Mouse (Mus musculus): Measurements from ENCODE around the gene Naif1. TPM values are rescaled to one million over a fixed set of nuclear protein-coding genes. Genes with fewer than 3 reads are reported as not detected.

Naif1 gene
- polyA plus RNA-seq, 1 experiment = 3.2 TPM

DNA sequence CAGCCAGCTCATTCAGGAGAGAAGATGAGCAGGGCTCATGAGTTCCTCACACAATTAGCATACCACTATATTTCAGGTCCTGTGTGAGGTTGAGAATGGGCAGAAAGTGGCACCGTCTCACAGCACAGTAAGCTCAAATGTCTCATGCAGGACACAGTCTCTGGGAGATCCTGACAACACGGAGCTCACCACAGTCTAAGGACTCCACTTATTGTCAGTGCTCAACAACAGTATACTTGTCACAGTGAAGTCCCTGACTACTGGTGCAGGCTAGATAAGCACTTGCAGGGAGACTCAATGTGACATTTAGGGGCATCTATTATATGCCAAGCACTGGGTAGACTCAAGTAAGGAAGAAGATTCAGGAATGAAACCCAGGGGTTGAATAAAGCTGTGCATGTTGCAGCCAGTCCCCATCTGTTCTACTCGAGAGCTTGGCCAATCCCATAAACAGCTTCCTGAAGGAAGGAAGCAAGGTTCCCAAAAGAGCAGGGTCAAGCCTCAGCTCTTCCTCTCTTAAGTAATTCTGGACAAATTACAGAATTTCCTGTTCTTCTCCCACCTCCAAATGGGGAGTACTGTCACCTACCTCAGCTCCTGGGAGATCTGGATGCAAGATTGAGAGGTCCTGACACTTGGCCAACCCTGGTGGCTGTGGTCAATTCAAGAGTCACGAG lies 20.9 kb upstream of the Naif1 start:
- TF ChIP-seq MYOG (IDR thresholded peaks at IDR 0.05; ENCODE audit: control insufficient read depth, extremely low read depth, insufficient read length) = no peak
- TF ChIP-seq CTCF (IDR thresholded peaks at IDR 0.05; ENCODE audit: control insufficient read depth, insufficient read depth, insufficient read length) = no peak
- no peak for TF ChIP-seq MYOD1 (IDR thresholded peaks at IDR 0.05; ENCODE audit: control insufficient read depth, insufficient read length, low read depth)
- TF ChIP-seq CEBPB (IDR thresholded peaks at IDR 0.05; ENCODE audit: low read depth) = no peak
- TF ChIP-seq FOSL1 (IDR thresholded peaks at IDR 0.05; ENCODE audit: insufficient read depth, low read length, poor library complexity, severe bottlenecking) = no peak
- no peak for TF ChIP-seq MAX (IDR thresholded peaks at IDR 0.05)
- no peak for TF ChIP-seq USF1 (IDR thresholded peaks at IDR 0.05; ENCODE audit: low read depth)
- H3K4me3 ChIP-seq (ENCODE audit: insufficient read depth, poor library complexity, severe bottlenecking) = no peak overlapping the region
- H3K36me3 ChIP-seq (ENCODE audit: control insufficient read depth, insufficient read depth) = no peaks in the 10 kb centered on the region

GRCm38 (mm10) chr2:32430701-32431676 lies 19.3 kb upstream of the Naif1 start:
- Histone ChIP-seq H3K27me3 (ENCODE audit: control insufficient read depth, insufficient read depth, insufficient read length) (no peaks in the 10 kb centered on the region), H3K79me3 (ENCODE audit: low read depth) (peaks cover 45% of the 10 kb centered on the region), H3K4me3 (ENCODE audit: insufficient read depth, poor library complexity, severe bottlenecking) (no peak overlapping the region), H3K36me3 (ENCODE audit: control insufficient read depth, insufficient read depth) (no peaks in the 10 kb centered on the region), H3K79me2 (ENCODE audit: control insufficient read depth, insufficient read depth) (peaks cover 96% of the 10 kb centered on the region), H3ac (ENCODE audit: control insufficient read depth, insufficient read length, low read depth) (no peak overlapping the region)
- no peak for TF ChIP-seq CEBPB (IDR thresholded peaks at IDR 0.05; ENCODE audit: low read depth)
- no peak for TF ChIP-seq CTCF (IDR thresholded peaks at IDR 0.05; ENCODE audit: control insufficient read depth, insufficient read depth, insufficient read length)
- TF ChIP-seq USF1 (IDR thresholded peaks at IDR 0.05; ENCODE audit: low read depth) = no peak
- no peak for TF ChIP-seq MAX (IDR thresholded peaks at IDR 0.05)
- no peak for TF ChIP-seq FOSL1 (IDR thresholded peaks at IDR 0.05; ENCODE audit: insufficient read depth, low read length, poor library complexity, severe bottlenecking)
- TF ChIP-seq MYOD1 (IDR thresholded peaks at IDR 0.05; ENCODE audit: control insufficient read depth, insufficient read length, low read depth) = no peak

More for the DNA sequence above, 20.9 kb upstream of the Naif1 start:
- Histone ChIP-seq H3K79me3 (ENCODE audit: low read depth) (peaks cover 33% of the 10 kb centered on the region), H3ac (ENCODE audit: control insufficient read depth, insufficient read length, low read depth) (no peak overlapping the region), H3K79me2 (ENCODE audit: control insufficient read depth, insufficient read depth) (peaks cover 96% of the 10 kb centered on the region), H3K27me3 (ENCODE audit: control insufficient read depth, insufficient read depth, insufficient read length) (no peaks in the 10 kb centered on the region)

DNA sequence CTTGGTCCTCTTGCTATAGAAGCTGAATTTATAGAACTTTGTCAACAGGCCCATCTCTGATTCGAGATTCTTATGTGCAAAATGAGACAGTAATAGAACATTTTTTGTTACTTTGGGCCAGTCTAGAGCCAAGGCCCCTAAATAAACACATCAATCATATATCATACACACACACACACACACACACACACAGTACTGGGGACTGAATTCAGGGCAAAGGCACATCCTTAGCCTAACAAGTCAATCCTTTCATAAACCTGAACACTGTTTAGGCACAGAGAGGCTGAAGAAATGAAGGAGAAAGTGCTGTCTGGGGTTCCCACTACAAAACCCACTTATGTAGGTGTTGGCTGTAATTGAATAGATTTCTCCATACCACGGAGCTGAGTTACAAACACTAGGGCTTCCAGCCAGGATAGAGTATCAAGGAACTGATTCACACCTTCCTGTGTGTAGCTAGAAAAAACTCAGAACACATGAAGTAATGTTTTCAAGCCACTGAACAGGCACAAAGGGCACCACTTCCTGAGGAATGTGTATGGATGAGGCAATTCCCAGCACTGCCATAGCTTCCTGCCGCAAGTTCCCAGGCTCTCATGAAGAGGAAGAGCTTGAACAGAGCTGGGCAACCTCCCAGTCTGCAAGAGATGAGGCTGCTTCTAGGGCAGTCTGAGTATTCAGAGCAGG lies 13.4 kb upstream of the Naif1 start:
- Histone ChIP-seq H3K36me3 (ENCODE audit: control insufficient read depth, insufficient read depth) (no peaks in the 10 kb centered on the region), H3ac (ENCODE audit: control insufficient read depth, insufficient read length, low read depth) (no peak overlapping the region), H3K27me3 (ENCODE audit: control insufficient read depth, insufficient read depth, insufficient read length) (no peaks in the 10 kb centered on the region), H3K79me3 (ENCODE audit: low read depth) (peaks cover 55% of the 10 kb centered on the region), H3K4me3 (ENCODE audit: insufficient read depth, poor library complexity, severe bottlenecking) (no peak overlapping the region), H3K79me2 (ENCODE audit: control insufficient read depth, insufficient read depth) (peaks cover 100% of the 10 kb centered on the region)
- TF ChIP-seq CTCF (IDR thresholded peaks at IDR 0.05; ENCODE audit: control insufficient read depth, insufficient read depth, insufficient read length) = no peak
- peak; percentile 76 for TF ChIP-seq CEBPB (IDR thresholded peaks at IDR 0.05; ENCODE audit: low read depth)
- TF ChIP-seq USF1 (IDR thresholded peaks at IDR 0.05; ENCODE audit: low read depth) = no peak
- TF ChIP-seq MYOD1 (IDR thresholded peaks at IDR 0.05; ENCODE audit: control insufficient read depth, insufficient read length, low read depth) = no peak

GRCm38 (mm10) chr2:32437612-32438166 lies 12.6 kb upstream of the Naif1 start:
- H3ac ChIP-seq (ENCODE audit: control insufficient read depth, insufficient read length, low read depth) = no peak overlapping the region
- no peaks in the 10 kb centered on the region for H3K36me3 ChIP-seq (ENCODE audit: control insufficient read depth, insufficient read depth)
- TF ChIP-seq MYOG (IDR thresholded peaks at IDR 0.05; ENCODE audit: control insufficient read depth, extremely low read depth, insufficient read length) = no peak
- TF ChIP-seq CTCF (IDR thresholded peaks at IDR 0.05; ENCODE audit: control insufficient read depth, insufficient read depth, insufficient read length) = no peak
- no peak for TF ChIP-seq MYOD1 (IDR thresholded peaks at IDR 0.05; ENCODE audit: control insufficient read depth, insufficient read length, low read depth)
- TF ChIP-seq FOSL1 (IDR thresholded peaks at IDR 0.05; ENCODE audit: insufficient read depth, low read length, poor library complexity, severe bottlenecking) = no peak
- no peak for TF ChIP-seq USF1 (IDR thresholded peaks at IDR 0.05; ENCODE audit: low read depth)
- TF ChIP-seq MAX (IDR thresholded peaks at IDR 0.05) = no peak
- no peak for TF ChIP-seq CEBPB (IDR thresholded peaks at IDR 0.05; ENCODE audit: low read depth)
- H3K79me2 ChIP-seq (ENCODE audit: control insufficient read depth, insufficient read depth) = peaks cover 100% of the 10 kb centered on the region
- H3K4me3 ChIP-seq (ENCODE audit: insufficient read depth, poor library complexity, severe bottlenecking) = no peak overlapping the region
- H3K79me3 ChIP-seq (ENCODE audit: low read depth) = peaks cover 54% of the 10 kb centered on the region
- H3K27me3 ChIP-seq (ENCODE audit: control insufficient read depth, insufficient read depth, insufficient read length) = no peaks in the 10 kb centered on the region

DNA sequence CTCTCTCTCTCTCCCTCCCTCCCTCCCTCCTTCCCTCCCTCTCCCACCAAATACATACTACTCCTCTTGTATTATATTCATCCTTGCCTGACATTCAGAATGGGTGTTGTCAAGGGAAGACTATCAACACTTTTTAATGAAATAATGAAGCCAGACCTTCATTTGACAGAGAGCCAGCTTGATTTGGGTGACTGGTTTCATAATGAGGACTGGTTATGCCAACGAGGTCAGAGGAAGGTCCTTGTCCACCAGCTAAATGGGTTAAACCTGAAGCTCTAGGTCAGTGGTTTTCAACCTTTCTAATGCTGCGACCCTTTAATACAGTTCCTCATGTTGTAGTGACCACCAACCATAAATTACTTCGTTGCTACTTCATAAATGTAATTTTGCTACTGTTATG lies 11.5 kb upstream of the Naif1 start:
- Histone ChIP-seq H3ac (ENCODE audit: control insufficient read depth, insufficient read length, low read depth) (no peak overlapping the region), H3K4me3 (ENCODE audit: insufficient read depth, poor library complexity, severe bottlenecking) (no peak overlapping the region)
- no peak for TF ChIP-seq CEBPB (IDR thresholded peaks at IDR 0.05; ENCODE audit: low read depth)
- no peak for TF ChIP-seq CTCF (IDR thresholded peaks at IDR 0.05; ENCODE audit: control insufficient read depth, insufficient read depth, insufficient read length)
- no peak for TF ChIP-seq MYOG (IDR thresholded peaks at IDR 0.05; ENCODE audit: control insufficient read depth, extremely low read depth, insufficient read length)
- TF ChIP-seq FOSL1 (IDR thresholded peaks at IDR 0.05; ENCODE audit: insufficient read depth, low read length, poor library complexity, severe bottlenecking) = no peak
- no peak for TF ChIP-seq MYOD1 (IDR thresholded peaks at IDR 0.05; ENCODE audit: control insufficient read depth, insufficient read length, low read depth)
- TF ChIP-seq USF1 (IDR thresholded peaks at IDR 0.05; ENCODE audit: low read depth) = no peak
- no peak for TF ChIP-seq MAX (IDR thresholded peaks at IDR 0.05)

More for the DNA sequence above, 11.5 kb upstream of the Naif1 start:
- Histone ChIP-seq H3K36me3 (ENCODE audit: control insufficient read depth, insufficient read depth) (no peaks in the 10 kb centered on the region), H3K79me3 (ENCODE audit: low read depth) (peaks cover 55% of the 10 kb centered on the region), H3K79me2 (ENCODE audit: control insufficient read depth, insufficient read depth) (peaks cover 100% of the 10 kb centered on the region), H3K27me3 (ENCODE audit: control insufficient read depth, insufficient read depth, insufficient read length) (no peaks in the 10 kb centered on the region)
